Mouse (Mus musculus): ENCODE measurements around the gene Ecsit. TPM values are rescaled to one million over a fixed set of nuclear protein-coding genes. Genes with fewer than 3 reads are reported as not detected.

The Ecsit gene
- polyA plus RNA-seq, 1 experiment from 2014 or later: 21.9 TPM

DNA sequence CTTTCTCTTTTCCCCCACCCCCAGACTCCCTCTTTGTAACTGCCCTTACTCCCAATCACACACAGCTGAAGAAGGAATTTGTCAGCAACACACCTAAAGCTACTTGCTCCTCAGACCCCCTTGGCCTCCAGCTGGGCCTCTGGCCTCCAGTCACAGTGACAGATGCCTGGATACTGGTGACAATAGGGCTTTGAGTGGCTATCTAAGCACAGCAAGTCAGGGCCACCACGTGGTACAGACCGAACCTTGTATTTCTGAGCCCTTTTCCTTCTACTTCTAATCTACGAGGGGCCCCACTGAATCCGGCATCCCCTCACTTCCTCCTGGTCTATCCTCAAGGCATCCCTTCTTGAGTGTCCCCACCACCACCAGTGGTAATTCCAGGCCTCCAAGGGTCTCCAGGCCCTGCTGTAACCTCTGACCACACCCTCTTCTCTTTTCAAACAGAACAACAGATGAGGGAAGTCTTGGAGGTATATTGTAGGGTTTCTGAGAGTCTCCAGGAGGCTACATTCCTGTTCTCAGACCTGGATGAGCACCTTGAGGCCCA lies 35.4 kb downstream of the Ecsit start:
- no peak overlapping the region for H3K4me2 ChIP-seq
- WGBS (ENCODE audit: insufficient replicate concordance): 41% methylated on average over 4 of the region's 4 CpGs
- peaks cover 91% of the 10 kb centered on the region for H3K27me3 ChIP-seq

DNA sequence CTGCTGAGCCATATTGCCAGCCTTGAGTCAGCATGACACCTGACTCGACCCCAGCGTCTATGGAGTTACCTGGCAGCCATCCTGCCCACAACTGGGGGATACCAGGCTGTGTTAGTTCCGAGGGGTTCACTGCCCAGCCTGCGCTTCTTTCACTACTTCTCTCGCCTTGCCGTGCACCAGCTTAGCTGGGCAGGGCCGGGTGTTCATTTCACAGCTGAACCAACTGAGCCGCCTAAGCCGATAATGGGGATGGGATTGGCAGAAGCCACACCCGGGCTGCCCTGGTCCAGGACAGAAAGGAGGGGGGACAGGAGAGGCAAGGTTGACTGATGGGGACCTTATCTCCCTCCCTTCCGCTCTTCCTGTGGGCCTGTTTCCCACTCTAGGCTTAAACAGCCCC lies 35.9 kb downstream of the Ecsit start:
- H3K9ac ChIP-seq: no peak overlapping the region
- H3K4me1 ChIP-seq (replicated peaks): peaks cover 35% of the 10 kb centered on the region
- H3K27me3 ChIP-seq: peaks cover 91% of the 10 kb centered on the region
- no peak overlapping the region for H3K4me2 ChIP-seq
- no peak overlapping the region for H3K27ac ChIP-seq (replicated peaks)
- WGBS (ENCODE audit: insufficient replicate concordance): 61% methylated on average over 11 of the region's 11 CpGs
- ATAC-seq (ENCODE audit: insufficient read depth): no peak
- H3K36me3 ChIP-seq (replicated peaks): no peaks in the 10 kb centered on the region
- 0 out of 2 replicates have a peak, but pooled peaks cover 3% of the 10 kb centered on the region for H3K9me3 ChIP-seq (replicated peaks)
- no peak overlapping the region for H3K4me3 ChIP-seq (replicated peaks)

More for the DNA sequence above, 35.4 kb downstream of the Ecsit start:
- no peaks in the 10 kb centered on the region for H3K36me3 ChIP-seq (replicated peaks)
- 0 out of 2 replicates have a peak, but pooled peaks cover 3% of the 10 kb centered on the region for H3K9me3 ChIP-seq (replicated peaks)
- ATAC-seq (ENCODE audit: insufficient read depth): no peak
- H3K9ac ChIP-seq: no peak overlapping the region
- H3K27ac ChIP-seq (replicated peaks): no peak overlapping the region
- no peak overlapping the region for H3K4me3 ChIP-seq (replicated peaks)
- peaks cover 39% of the 10 kb centered on the region for H3K4me1 ChIP-seq (replicated peaks)

DNA sequence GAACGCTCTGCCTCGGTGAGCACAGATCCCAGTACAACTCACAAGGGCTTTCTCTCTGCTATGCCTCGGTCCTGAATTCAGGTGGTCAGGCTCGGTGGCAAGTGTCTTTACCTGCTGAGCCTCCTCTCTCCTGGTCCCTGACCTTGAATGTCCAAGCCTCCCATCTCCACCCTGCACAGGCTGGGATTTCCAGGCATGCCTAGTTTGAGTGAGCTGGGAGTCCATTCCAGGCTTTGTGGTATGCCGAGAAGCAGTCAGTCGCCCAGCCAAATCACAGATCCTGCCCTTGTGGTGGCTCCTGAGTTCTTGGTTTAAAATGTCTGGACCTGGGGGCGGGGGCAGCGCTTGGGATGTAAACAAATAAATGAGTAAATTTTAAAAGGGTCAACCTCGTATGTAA lies 37.9 kb downstream of the Ecsit start:
- H3K36me3 ChIP-seq (replicated peaks): no peaks in the 10 kb centered on the region
- no peak overlapping the region for H3K9ac ChIP-seq
- ATAC-seq (ENCODE audit: insufficient read depth): no peak
- H3K4me3 ChIP-seq (replicated peaks): no peak overlapping the region
- no peak overlapping the region for H3K4me2 ChIP-seq
- 31% methylated on average over 9 of the region's 9 CpGs for WGBS (ENCODE audit: insufficient replicate concordance)
- 0 out of 2 replicates have a peak, but pooled peaks cover 3% of the 10 kb centered on the region for H3K9me3 ChIP-seq (replicated peaks)
- no peak overlapping the region for H3K27ac ChIP-seq (replicated peaks)
- H3K4me1 ChIP-seq (replicated peaks): peaks cover 32% of the 10 kb centered on the region
- peaks cover 73% of the 10 kb centered on the region for H3K27me3 ChIP-seq

DNA sequence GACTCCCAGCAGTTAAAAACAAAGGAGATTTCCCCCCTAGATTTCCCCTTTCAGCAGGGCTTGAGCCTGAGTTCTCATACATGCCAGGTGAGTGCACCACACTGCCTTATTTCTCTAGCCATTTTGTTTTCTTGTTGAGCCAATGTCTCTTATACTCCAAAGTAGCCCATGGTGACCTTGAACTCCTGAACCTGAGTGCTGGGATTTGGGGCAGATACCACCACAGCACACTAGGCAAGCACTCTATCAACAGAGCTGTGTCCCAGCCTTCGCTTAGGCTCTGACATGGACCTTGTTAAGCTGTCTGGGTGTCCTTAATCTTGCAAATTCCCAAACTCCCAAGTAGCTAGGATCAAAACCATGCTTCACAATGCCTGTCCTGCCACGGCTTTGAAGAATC lies 43.4 kb downstream of the Ecsit start:
- 39% methylated on average over 2 of the region's 2 CpGs for WGBS (ENCODE audit: insufficient replicate concordance)
- Histone ChIP-seq H3K4me3 (replicated peaks) (no peak overlapping the region), H3K4me1 (replicated peaks) (no peaks in the 10 kb centered on the region), H3K27ac (replicated peaks) (no peak overlapping the region), H3K9me3 (replicated peaks) (no peaks in the 10 kb centered on the region), H3K4me2 (no peak overlapping the region), H3K9ac (no peak overlapping the region), H3K27me3 (peaks cover 26% of the 10 kb centered on the region), H3K36me3 (replicated peaks) (no peaks in the 10 kb centered on the region)
- no peak for ATAC-seq (ENCODE audit: insufficient read depth)

DNA sequence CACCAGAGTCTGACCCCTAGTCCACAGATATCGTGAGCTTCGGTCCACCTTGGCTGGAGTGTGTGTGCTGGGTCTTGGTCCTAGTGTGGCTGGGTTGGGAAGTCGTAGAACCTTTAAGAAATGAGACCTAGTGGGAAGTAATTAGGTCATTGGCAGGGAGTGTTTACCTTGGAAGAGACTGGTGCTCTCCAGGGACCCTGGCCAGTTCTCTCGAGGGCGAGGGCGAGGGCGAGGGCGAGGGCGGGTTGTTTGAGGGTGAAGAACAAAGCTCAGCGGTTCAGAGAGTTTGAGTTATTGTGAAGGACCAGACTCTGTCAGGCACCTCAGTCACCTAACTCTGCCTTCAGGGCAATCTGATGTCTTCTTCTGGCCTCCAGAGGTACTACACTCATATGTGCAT lies 47.4 kb downstream of the Ecsit start:
- no peak overlapping the region for H3K9ac ChIP-seq
- no peak overlapping the region for H3K4me3 ChIP-seq (replicated peaks)
- H3K36me3 ChIP-seq (replicated peaks): no peaks in the 10 kb centered on the region
- no peak overlapping the region for H3K4me2 ChIP-seq
- WGBS (ENCODE audit: insufficient replicate concordance): 56% methylated on average over 10 of the region's 10 CpGs
- ATAC-seq (ENCODE audit: insufficient read depth): no peak
- no peak overlapping the region for H3K27ac ChIP-seq (replicated peaks)
- H3K9me3 ChIP-seq (replicated peaks): no peaks in the 10 kb centered on the region
- H3K4me1 ChIP-seq (replicated peaks): no peaks in the 10 kb centered on the region
- peaks cover 17% of the 10 kb centered on the region for H3K27me3 ChIP-seq

DNA sequence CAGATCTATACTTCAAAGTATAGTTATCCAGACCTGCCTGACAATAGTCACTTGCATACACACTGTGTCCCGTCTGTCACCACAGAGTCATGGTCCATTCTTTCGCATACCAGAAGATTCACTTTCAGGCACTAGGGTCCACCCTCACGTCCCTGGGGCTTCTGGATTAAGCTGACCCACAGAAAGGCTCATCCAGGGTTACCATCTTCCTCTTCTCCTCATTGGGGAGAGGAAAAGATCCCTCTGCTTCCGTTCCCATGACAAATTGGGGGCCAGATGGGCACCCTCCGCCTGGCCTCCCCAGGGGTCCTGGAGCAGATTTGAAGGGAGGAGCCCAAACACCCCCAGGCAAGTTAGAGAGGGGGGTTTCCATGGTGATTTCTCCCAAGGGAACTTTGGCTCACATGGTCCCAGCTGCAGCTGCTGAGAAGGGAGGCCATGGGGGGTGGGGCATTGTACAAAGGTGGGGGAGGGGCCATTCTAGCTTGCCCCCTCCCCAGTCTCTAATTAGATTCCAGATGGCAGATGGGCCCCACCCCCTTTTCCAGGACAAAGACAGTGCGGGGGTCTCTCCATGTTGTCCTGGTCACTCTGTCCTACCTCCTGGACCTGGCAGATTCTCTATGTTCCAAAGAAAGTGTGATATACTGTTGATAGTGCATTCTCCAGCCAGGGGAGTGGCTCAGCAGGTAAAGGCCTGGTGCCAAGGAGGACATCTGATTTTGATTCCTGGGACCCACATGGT lies 49.8 kb downstream of the Ecsit start:
- Histone ChIP-seq H3K36me3 (replicated peaks) (no peaks in the 10 kb centered on the region), H3K4me1 (replicated peaks) (no peaks in the 10 kb centered on the region), H3K9me3 (replicated peaks) (no peaks in the 10 kb centered on the region), H3K4me3 (replicated peaks) (no peak overlapping the region), H3K4me2 (no peak overlapping the region), H3K9ac (no peak overlapping the region), H3K27me3 (peaks cover 14% of the 10 kb centered on the region), H3K27ac (replicated peaks) (no peak overlapping the region)
- no peak for ATAC-seq (ENCODE audit: insufficient read depth)
- 50% methylated on average over 6 of the region's 6 CpGs for WGBS (ENCODE audit: insufficient replicate concordance)

DNA sequence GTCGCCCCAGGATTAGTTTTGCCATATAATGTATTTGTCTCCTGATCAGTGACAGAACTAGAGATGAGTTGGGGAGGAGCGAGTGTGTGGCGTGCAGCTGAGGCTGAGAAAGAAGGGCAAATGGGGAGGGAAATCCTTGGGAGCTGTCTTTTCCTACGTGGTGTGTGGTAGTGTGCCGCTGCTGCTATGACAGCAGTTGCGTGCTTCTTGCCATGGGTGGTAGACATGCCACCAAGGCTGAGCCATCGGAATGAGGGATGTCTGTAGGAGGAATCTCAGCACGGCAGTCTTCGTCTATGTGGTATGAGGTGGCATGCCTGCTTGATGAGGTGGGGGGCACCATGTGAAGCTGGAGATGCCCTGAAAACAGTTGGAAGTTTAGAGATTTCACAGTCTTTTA lies 54.9 kb downstream of the Ecsit start:
- Histone ChIP-seq H3K4me3 (replicated peaks) (no peak overlapping the region), H3K4me1 (replicated peaks) (0 out of 2 replicates have a peak, but pooled peaks cover 2% of the 10 kb centered on the region), H3K9ac (no peak overlapping the region), H3K27ac (replicated peaks) (no peak overlapping the region), H3K9me3 (replicated peaks) (no peaks in the 10 kb centered on the region), H3K4me2 (no peak overlapping the region), H3K36me3 (replicated peaks) (no peaks in the 10 kb centered on the region), H3K27me3 (peaks cover 1% of the 10 kb centered on the region)
- 73% methylated on average over 9 of the region's 9 CpGs for WGBS (ENCODE audit: insufficient replicate concordance)
- ATAC-seq (ENCODE audit: insufficient read depth): no peak

DNA sequence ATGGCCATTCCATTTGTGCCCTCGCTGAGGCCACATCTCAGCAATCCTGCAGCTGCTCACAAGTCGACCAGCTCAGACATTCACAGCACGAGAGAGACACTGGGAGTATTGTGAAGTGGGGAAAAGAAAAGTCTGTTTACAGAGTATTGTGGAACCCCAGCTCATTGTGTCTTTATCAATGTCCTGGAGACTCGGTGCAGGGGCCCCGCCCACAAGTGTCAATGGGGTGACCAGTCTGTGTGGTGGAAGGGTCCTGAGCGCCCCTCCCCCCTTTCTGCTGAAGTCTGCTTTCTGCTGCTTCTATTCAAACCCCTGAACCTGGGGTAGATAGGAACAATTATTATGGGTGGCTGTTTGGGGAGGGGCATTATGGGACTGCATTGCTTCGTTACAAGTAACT lies 56.8 kb downstream of the Ecsit start:
- Histone ChIP-seq H3K27me3 (no peaks in the 10 kb centered on the region), H3K4me2 (no peak overlapping the region), H3K4me1 (replicated peaks) (0 out of 2 replicates have a peak, but pooled peaks cover 2% of the 10 kb centered on the region), H3K36me3 (replicated peaks) (no peaks in the 10 kb centered on the region), H3K9ac (no peak overlapping the region), H3K27ac (replicated peaks) (no peak overlapping the region), H3K4me3 (replicated peaks) (no peak overlapping the region), H3K9me3 (replicated peaks) (no peaks in the 10 kb centered on the region)
- no peak for ATAC-seq (ENCODE audit: insufficient read depth)
- 39% methylated on average over 7 of the region's 7 CpGs for WGBS (ENCODE audit: insufficient replicate concordance)

DNA sequence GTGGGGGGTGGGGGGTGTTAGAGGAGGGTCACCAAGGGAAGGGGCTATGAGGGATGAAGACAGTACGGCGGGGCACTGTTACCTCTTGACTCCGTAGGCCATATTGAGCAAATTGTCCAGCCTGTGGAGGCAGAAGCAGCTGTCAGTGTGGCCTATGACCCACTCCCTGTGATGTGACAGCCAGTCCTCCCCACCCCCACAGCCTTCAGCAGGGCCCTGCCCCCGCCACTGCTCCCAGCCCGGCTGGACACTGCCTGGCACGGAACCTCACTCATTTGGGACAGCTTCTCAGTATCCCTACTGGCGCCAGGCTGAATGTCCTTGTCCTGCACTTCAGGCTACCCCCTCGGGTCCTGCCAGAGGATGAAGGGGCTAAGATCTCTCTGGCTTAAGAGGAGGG lies 60.6 kb downstream of the Ecsit start:
- Histone ChIP-seq H3K27ac (replicated peaks) (no peak overlapping the region), H3K36me3 (replicated peaks) (no peaks in the 10 kb centered on the region), H3K27me3 (no peaks in the 10 kb centered on the region), H3K4me1 (replicated peaks) (0 out of 2 replicates have a peak, but pooled peaks cover 2% of the 10 kb centered on the region), H3K4me3 (replicated peaks) (no peak overlapping the region), H3K9ac (no peak overlapping the region), H3K4me2 (no peak overlapping the region), H3K9me3 (replicated peaks) (no peaks in the 10 kb centered on the region)
- 55% methylated on average over 8 of the region's 8 CpGs for WGBS (ENCODE audit: insufficient replicate concordance)
- ATAC-seq (ENCODE audit: insufficient read depth): no peak
